Mouse (Mus musculus) cerebellum, adult 2 months (tissue): ENCODE measurements around the gene Ube2e2.

Experiments used
- CTCF ChIP-seq: fragments of 200-500 bp; IDR thresholded peaks from 2 replicates; pipeline ENCODE4 v1.5.1; 2011; ENCODE audit warnings: low read depth, mild to moderate bottlenecking, control low read depth, low read length, moderate library complexity, borderline replicate concordance; ENCODE audit not compliant: insufficient read depth
- POLR2A ChIP-seq: fragments of 200-500 bp; IDR thresholded peaks from 2 replicates; pipeline ENCODE4 v1.6.1; 2011; ENCODE audit warnings: low read length, control low read depth, borderline replicate concordance; ENCODE audit not compliant: insufficient read depth

- no peak for TF ChIP-seq CTCF
- no peak for TF ChIP-seq POLR2A
Observed at GRCm38 (mm10) chr14:18826753-18827152, 67.3 kb downstream of the Ube2e2 start.
